Mouse (Mus musculus): ENCODE data around the gene Adamtsl4. TPM values are rescaled to one million over a fixed set of nuclear protein-coding genes. Genes with fewer than 3 reads are reported as not detected.

The Adamtsl4 gene
- polyA plus RNA-seq, 1 experiment from 2014 or later, result 0.80 TPM

- Histone ChIP-seq H3K9ac (no peak overlapping the region), H3K4me1 (0 out of 2 replicates have a peak, but pooled peaks cover 6% of the 10 kb centered on the region), H3K9me3 (replicated peaks) (no peaks in the 10 kb centered on the region), H3K4me3 (no peak overlapping the region), H3K27ac (no peak overlapping the region), H3K4me2 (no peak overlapping the region), H3K36me3 (ENCODE audit: poor library complexity, severe bottlenecking) (no peaks in the 10 kb centered on the region), H3K27me3 (no peaks in the 10 kb centered on the region)
- ATAC-seq, result no peak
- 21% methylated on average over 11 of the region's 11 CpGs for WGBS
These were observed 34.2 kb downstream of the Adamtsl4 start for GRCm38 (mm10) chr3:95653473-95654034.

GRCm38 (mm10) chr3:95652871-95653270 is 34.8 kb downstream of the Adamtsl4 start:
- ATAC-seq, result no peak
- Histone ChIP-seq H3K4me1 (0 out of 2 replicates have a peak, but pooled peaks cover 3% of the 10 kb centered on the region), H3K4me3 (no peak overlapping the region), H3K4me2 (no peak overlapping the region), H3K27ac (no peak overlapping the region), H3K36me3 (ENCODE audit: poor library complexity, severe bottlenecking) (no peaks in the 10 kb centered on the region), H3K9ac (no peak overlapping the region), H3K27me3 (no peaks in the 10 kb centered on the region), H3K9me3 (replicated peaks) (no peaks in the 10 kb centered on the region)
- 19% methylated on average over 6 of the region's 6 CpGs for WGBS

- H3K27me3 ChIP-seq, result no peaks in the 10 kb centered on the region
- no peaks in the 10 kb centered on the region for H3K4me1 ChIP-seq
- H3K9ac ChIP-seq, result no peak overlapping the region
- H3K9me3 ChIP-seq (replicated peaks), result no peaks in the 10 kb centered on the region
- H3K4me3 ChIP-seq, result no peak overlapping the region
- no peaks in the 10 kb centered on the region for H3K36me3 ChIP-seq (ENCODE audit: poor library complexity, severe bottlenecking)
- H3K27ac ChIP-seq, result no peak overlapping the region
- WGBS, result 49% methylated on average over 7 of the region's 7 CpGs
- H3K4me2 ChIP-seq, result no peak overlapping the region
- ATAC-seq, result no peak
These were observed 35.4 kb downstream of the Adamtsl4 start for GRCm38 (mm10) chr3:95652204-95652811.

GRCm38 (mm10) chr3:95651391-95652203 is 36.1 kb downstream of the Adamtsl4 start:
- no peak for ATAC-seq
- Histone ChIP-seq H3K9me3 (replicated peaks) (no peaks in the 10 kb centered on the region), H3K4me2 (no peak overlapping the region), H3K4me3 (no peak overlapping the region), H3K27ac (no peak overlapping the region), H3K9ac (no peak overlapping the region), H3K36me3 (ENCODE audit: poor library complexity, severe bottlenecking) (no peaks in the 10 kb centered on the region), H3K27me3 (no peaks in the 10 kb centered on the region), H3K4me1 (no peaks in the 10 kb centered on the region)
- 93% methylated on average over 16 of the region's 16 CpGs for WGBS

GRCm38 (mm10) chr3:95651033-95651373 is 36.7 kb downstream of the Adamtsl4 start:
- H3K4me2 ChIP-seq, result no peak overlapping the region
- no peaks in the 10 kb centered on the region for H3K27me3 ChIP-seq
- WGBS, result 93% methylated on average over 3 of the region's 3 CpGs
- no peak overlapping the region for H3K4me3 ChIP-seq
- H3K36me3 ChIP-seq (ENCODE audit: poor library complexity, severe bottlenecking), result no peaks in the 10 kb centered on the region
- no peaks in the 10 kb centered on the region for H3K9me3 ChIP-seq (replicated peaks)
- H3K9ac ChIP-seq, result no peak overlapping the region
- no peaks in the 10 kb centered on the region for H3K4me1 ChIP-seq
- no peak for ATAC-seq
- H3K27ac ChIP-seq, result no peak overlapping the region

GRCm38 (mm10) chr3:95650276-95651032 is 37.3 kb downstream of the Adamtsl4 start:
- H3K36me3 ChIP-seq (ENCODE audit: poor library complexity, severe bottlenecking), result no peaks in the 10 kb centered on the region
- 78% methylated on average over 6 of the region's 6 CpGs for WGBS
- H3K9ac ChIP-seq, result no peak overlapping the region
- ATAC-seq, result no peak
- H3K27ac ChIP-seq, result no peak overlapping the region
- no peaks in the 10 kb centered on the region for H3K27me3 ChIP-seq
- no peak overlapping the region for H3K4me2 ChIP-seq
- no peaks in the 10 kb centered on the region for H3K9me3 ChIP-seq (replicated peaks)
- H3K4me3 ChIP-seq, result no peak overlapping the region
- H3K4me1 ChIP-seq, result no peaks in the 10 kb centered on the region

- Histone ChIP-seq H3K27ac (no peak overlapping the region), H3K4me2 (no peak overlapping the region), H3K9me3 (replicated peaks) (no peaks in the 10 kb centered on the region), H3K9ac (no peak overlapping the region), H3K4me3 (no peak overlapping the region), H3K4me1 (no peaks in the 10 kb centered on the region), H3K36me3 (ENCODE audit: poor library complexity, severe bottlenecking) (no peaks in the 10 kb centered on the region), H3K27me3 (no peaks in the 10 kb centered on the region)
- 88% methylated on average over 5 of the region's 5 CpGs for WGBS
- ATAC-seq, result no peak
These were observed 39.7 kb downstream of the Adamtsl4 start for GRCm38 (mm10) chr3:95648016-95648415.

- H3K27ac ChIP-seq, result no peak overlapping the region
- no peak overlapping the region for H3K4me2 ChIP-seq
- WGBS, result 73% methylated on average over 10 of the region's 10 CpGs
- no peak overlapping the region for H3K9ac ChIP-seq
- no peaks in the 10 kb centered on the region for H3K4me1 ChIP-seq
- no peak for ATAC-seq
- H3K4me3 ChIP-seq, result no peak overlapping the region
- no peaks in the 10 kb centered on the region for H3K27me3 ChIP-seq
- H3K36me3 ChIP-seq (ENCODE audit: poor library complexity, severe bottlenecking), result peaks cover 13% of the 10 kb centered on the region; the same call in 1 of the 2 replicates
- no peaks in the 10 kb centered on the region for H3K9me3 ChIP-seq (replicated peaks)
These were observed 42.1 kb downstream of the Adamtsl4 start for GRCm38 (mm10) chr3:95645313-95646235.

GRCm38 (mm10) chr3:95643097-95643496 is 44.6 kb downstream of the Adamtsl4 start:
- no peak overlapping the region for H3K9ac ChIP-seq
- no peaks in the 10 kb centered on the region for H3K9me3 ChIP-seq (replicated peaks)
- H3K4me3 ChIP-seq, result no peak overlapping the region
- H3K36me3 ChIP-seq (ENCODE audit: poor library complexity, severe bottlenecking), result peaks cover 35% of the 10 kb centered on the region
- ATAC-seq, result no peak
- no peaks in the 10 kb centered on the region for H3K27me3 ChIP-seq
- H3K27ac ChIP-seq, result no peak overlapping the region
- no peaks in the 10 kb centered on the region for H3K4me1 ChIP-seq
- no peak overlapping the region for H3K4me2 ChIP-seq
- WGBS, result 90% methylated on average over 7 of the region's 7 CpGs

- Histone ChIP-seq H3K36me3 (ENCODE audit: poor library complexity, severe bottlenecking) (peaks cover 70% of the 10 kb centered on the region), H3K4me1 (no peaks in the 10 kb centered on the region), H3K27ac (no peak overlapping the region), H3K9ac (no peak overlapping the region), H3K4me3 (no peak overlapping the region), H3K9me3 (replicated peaks) (no peaks in the 10 kb centered on the region), H3K4me2 (no peak overlapping the region), H3K27me3 (no peaks in the 10 kb centered on the region)
- 100% methylated on average over 1 of the region's 1 CpGs for WGBS
- ATAC-seq, result no peak
These were observed 48.0 kb downstream of the Adamtsl4 start for GRCm38 (mm10) chr3:95639694-95640093.

- Histone ChIP-seq H3K36me3 (ENCODE audit: poor library complexity, severe bottlenecking) (peaks cover 96% of the 10 kb centered on the region), H3K27ac (no peak overlapping the region), H3K27me3 (no peaks in the 10 kb centered on the region), H3K9me3 (replicated peaks) (no peaks in the 10 kb centered on the region), H3K9ac (no peak overlapping the region), H3K4me2 (no peak overlapping the region), H3K4me3 (no peak overlapping the region), H3K4me1 (no peaks in the 10 kb centered on the region)
- WGBS, result 89% methylated on average over 4 of the region's 4 CpGs
- no peak for ATAC-seq
These were observed 51.6 kb downstream of the Adamtsl4 start for GRCm38 (mm10) chr3:95636072-95636471.
